Mouse (Mus musculus) bone marrow macrophage, adult 2 months (primary cell): Measurements from ENCODE around the gene Asf1b.

Experiments
- CTCF ChIP-seq: IDR thresholded peaks from 2 replicates; pipeline ENCODE4 v1.5.1; 2012; ENCODE audit warnings: low read depth, mild to moderate bottlenecking, low read length, moderate library complexity
- POLR2A ChIP-seq: IDR thresholded peaks from 2 replicates; pipeline ENCODE4 v1.6.1; 2012; ENCODE audit warnings: mild to moderate bottlenecking, low read depth, low read length, borderline replicate concordance

DNA sequence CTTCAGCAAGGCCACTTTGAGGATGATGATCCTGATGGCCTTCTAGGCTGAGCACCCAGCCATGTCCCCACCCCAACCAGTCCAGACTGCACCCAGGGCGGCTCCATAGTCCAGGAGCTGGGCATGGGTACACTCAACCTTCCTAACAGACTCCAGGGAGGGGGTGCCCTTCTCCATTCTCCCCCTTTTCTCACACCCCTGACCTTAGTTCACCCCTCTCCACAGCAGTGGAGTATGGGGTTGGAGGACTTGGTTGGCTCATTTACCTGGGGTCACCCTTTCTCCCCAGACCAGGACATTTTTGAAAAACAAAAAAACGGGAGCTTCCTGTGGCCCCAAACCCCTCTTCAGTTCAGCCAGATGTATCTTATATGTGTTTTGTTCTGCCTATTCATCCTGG lies 44.5 kb downstream of the Asf1b start:
- no peak for TF ChIP-seq POLR2A
- TF ChIP-seq CTCF: no peak
